Mouse (Mus musculus) mature B cell (primary cell): Measurements from ENCODE around the gene Fem1b.
"Not testable (repeated sequence)": the region's sequence is repeated elsewhere in the genome, so short reads cannot be mapped to it uniquely, and the experiment has no call there.

ENCODE experiments used
- in situ Hi-C: fragments of 300-500 bp; cut with MboI; formaldehyde crosslinking; loops from 2 replicates; pipeline ENCODE4 v1.14.3; 2019

The Fem1b gene

GRCm38 (mm10) chr9:62811516-62812121 lies at the start of gene Fem1b:
Gene Fem1b, minus strand, starts transcription at chr9:62811934.
- in situ Hi-C loops = no loop called here

- in situ Hi-C loops = no loop called here
Measured at GRCm38 (mm10) chr9:62860866-62861265, 49.1 kb upstream of the Fem1b start.

- in situ Hi-C loops = not testable (repeated sequence)
Measured at GRCm38 (mm10) chr9:62860102-62860501, 48.4 kb upstream of the Fem1b start.

GRCm38 (mm10) chr9:62858266-62859019 lies 46.7 kb upstream of the Fem1b start:
- in situ Hi-C loops = no loop called here

GRCm38 (mm10) chr9:62857719-62858261 lies 46.1 kb upstream of the Fem1b start, which contains the start of gene Calml4:
Gene Calml4, plus strand, starts transcription at chr9:62858080.
- in situ Hi-C loops = no loop called here

GRCm38 (mm10) chr9:62857216-62857615 lies 45.5 kb upstream of the Fem1b start:
- in situ Hi-C loops = no loop called here

- in situ Hi-C loops = no loop called here
Measured at GRCm38 (mm10) chr9:62854483-62854882, 42.7 kb upstream of the Fem1b start.

- in situ Hi-C loops = no loop called here
Measured at GRCm38 (mm10) chr9:62851571-62851970, 39.8 kb upstream of the Fem1b start.

- in situ Hi-C loops = loop anchor here (10.0 kb wide), 1 partner anchor 276 kb away; no protein-coding TSS in a partner anchor
Measured at GRCm38 (mm10) chr9:62848641-62849040, 36.9 kb upstream of the Fem1b start.

- in situ Hi-C loops = loop anchor here (10.0 kb wide), 1 partner anchor 277 kb away; no protein-coding TSS in a partner anchor
Measured at GRCm38 (mm10) chr9:62847694-62848093, 36.0 kb upstream of the Fem1b start.

GRCm38 (mm10) chr9:62844461-62844860 lies 32.7 kb upstream of the Fem1b start:
- in situ Hi-C loops = loop anchor here (10.0 kb wide), 1 partner anchor 280 kb away; no protein-coding TSS in a partner anchor

GRCm38 (mm10) chr9:62843356-62844024 lies 31.8 kb upstream of the Fem1b start:
- in situ Hi-C loops = loop anchor here (10.0 kb wide), 1 partner anchor 281 kb away; no protein-coding TSS in a partner anchor

GRCm38 (mm10) chr9:62839172-62839770 lies 27.5 kb upstream of the Fem1b start:
- in situ Hi-C loops = no loop called here

- in situ Hi-C loops = no loop called here
Measured at GRCm38 (mm10) chr9:62838506-62839171, 26.9 kb upstream of the Fem1b start, which contains the start of gene Cln6. Gene Cln6, plus strand, starts transcription at chr9:62838785.

GRCm38 (mm10) chr9:62838146-62838505 lies 26.4 kb upstream of the Fem1b start:
- in situ Hi-C loops = no loop called here

- in situ Hi-C loops = no loop called here
Measured at GRCm38 (mm10) chr9:62837611-62838010, 25.9 kb upstream of the Fem1b start.

GRCm38 (mm10) chr9:62835705-62836446 lies 24.1 kb upstream of the Fem1b start:
- in situ Hi-C loops = no loop called here

GRCm38 (mm10) chr9:62834906-62835305 lies 23.2 kb upstream of the Fem1b start:
- in situ Hi-C loops = no loop called here

GRCm38 (mm10) chr9:62829877-62830276 lies 18.1 kb upstream of the Fem1b start:
- in situ Hi-C loops = no loop called here

- in situ Hi-C loops = no loop called here
Measured at GRCm38 (mm10) chr9:62828662-62829086, 16.9 kb upstream of the Fem1b start.
